20 mouse cellular contexts compared by ENCODE assay signal in the genomic region with DNA sequence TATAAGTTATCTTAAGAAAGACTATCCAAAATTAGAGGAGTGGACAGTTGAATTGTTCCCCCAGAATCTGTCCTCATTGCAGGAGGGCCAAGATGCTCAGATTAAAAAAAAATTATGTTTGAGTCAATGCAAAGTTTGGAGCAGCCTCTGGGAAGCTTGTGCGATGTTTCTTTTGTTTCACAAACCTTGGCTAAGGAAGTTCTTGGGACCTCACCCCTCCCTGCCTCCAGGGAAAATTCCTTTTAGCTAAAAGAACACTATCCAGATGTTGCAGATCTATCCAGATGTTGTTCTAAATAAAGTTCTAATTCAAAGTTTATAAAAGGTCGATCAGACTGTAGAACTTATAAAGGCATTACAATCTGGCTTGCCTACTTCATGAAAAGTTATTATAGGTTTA.
A peak's percentile ranks its signal among the peaks of the same experiment; 100 is the strongest.
DNase-seq lines count a peak whose midpoint lies in the region; TF ChIP-seq lines count a peak whose summit lies in the region.
"Had no signal": no experiment of that assay in that cellular context is flagged by ENCODE, and none has a peak within 500 bp of the region (broad histone marks: within the 10 kb centered on the region; RNA-seq: fewer than 3 reads in every experiment).

No protein-coding gene starts in this region.

- no peak for TF ChIP-seq CTCF in CH12.LX (conservative IDR thresholded peaks at IDR 0.05 in 1 of 2, IDR thresholded peaks at IDR 0.05 in 1 of 2; ENCODE audit: low read depth in 2 of 2, low read length in 2 of 2)
- no peak for TF ChIP-seq CTCF in layer of hippocampus, adult 2 months (conservative IDR thresholded peaks at IDR 0.05)

- H3K4me1 ChIP-seq in CH12.LX (ENCODE audit: control insufficient read depth in 1 of 2, insufficient read depth in 2 of 2) (peaks cover under 1 to 17% of the 10 kb centered on the region in 2 experiments), ES-E14 (ENCODE audit: control insufficient read depth in 2 of 2, insufficient read depth in 2 of 2, low read length in 2 of 2, poor library complexity in 1 of 2) (peaks cover 2 to 6% of the 10 kb centered on the region in 2 experiments; a peak in 2 of 4 replicates)
- H3K4me1 ChIP-seq: embryonic facial prominence, embryonic 13.5 days; forebrain, embryonic 10.5 days; forebrain, embryonic 13.5 days; hindbrain, embryonic 12.5 days; hindbrain, embryonic 15.5 days had no signal

- peaks cover 19% of the 10 kb centered on the region for H3K9me3 ChIP-seq in CH12.LX (replicated peaks; ENCODE audit: low read length)
- no peaks in the 10 kb centered on the region for H3K9me3 ChIP-seq in ES-E14 (ENCODE audit: control insufficient read depth, insufficient read depth, low read depth, low read length)
- H3K9me3 ChIP-seq: forebrain, embryonic 10.5 days; hindbrain, embryonic 15.5 days had no signal

- H3K4me2 ChIP-seq in CH12.LX (ENCODE audit: insufficient read depth, low read depth, poor library complexity, severe bottlenecking) = no peak overlapping the region
- H3K4me2 ChIP-seq: embryonic facial prominence, embryonic 13.5 days; forebrain, embryonic 13.5 days; heart, embryonic 11.5 days; hindbrain, embryonic 12.5 days; hindbrain, embryonic 15.5 days had no signal

- peaks cover 16 to 37% of the 10 kb centered on the region in 2 experiments for H3K36me3 ChIP-seq in CH12.LX (replicated peaks in 1 of 2; ENCODE audit: control insufficient read depth in 1 of 2, insufficient read depth in 1 of 2, low read length in 1 of 2)
- no peaks in the 10 kb centered on the region for H3K36me3 ChIP-seq in ES-E14 (ENCODE audit: control insufficient read depth, insufficient read depth, low read length, poor library complexity, severe bottlenecking)
- H3K36me3 ChIP-seq: embryonic facial prominence, embryonic 13.5 days; forebrain, embryonic 10.5 days; hindbrain, embryonic 12.5 days; hindbrain, embryonic 15.5 days had no signal

- intact Hi-C loops in gastrocnemius, postnatal 14 days (cut with DNase I; ENCODE audit: low total_unique reads) = no loop called here

- peak overlapping the region; percentile 53 for H3K9ac ChIP-seq in CH12.LX (ENCODE audit: insufficient read depth, low read depth)
- H3K9ac ChIP-seq in ES-E14 (ENCODE audit: insufficient read depth, low read depth, low read length, poor library complexity, severe bottlenecking) = no peak overlapping the region
- H3K9ac ChIP-seq: embryonic facial prominence, embryonic 13.5 days; forebrain, embryonic 13.5 days; hindbrain, embryonic 12.5 days; hindbrain, embryonic 15.5 days had no signal

- TF ChIP-seq RAD21 in CH12.LX (IDR thresholded peaks at IDR 0.05; ENCODE audit: low read depth, low read length) = no peak

- H3K27ac ChIP-seq in CH12.LX (ENCODE audit: insufficient read depth, low read depth) (no peak overlapping the region; the same call in 1 of the 2 replicates), ES-E14 (ENCODE audit: insufficient read depth, low read depth, low read length, poor library complexity, severe bottlenecking) (no peak overlapping the region)
- H3K27ac ChIP-seq in layer of hippocampus, adult 2 months = no peak overlapping the region
- H3K27ac ChIP-seq: embryonic facial prominence, embryonic 13.5 days; forebrain, embryonic 10.5 days; forebrain, embryonic 13.5 days; hindbrain, embryonic 12.5 days; hindbrain, embryonic 15.5 days had no signal

- dilution Hi-C loops in CH12.LX (cut with MboI; ENCODE audit: extremely low pct_ligation_motif_present, extremely low pct_unique_long_range_greater_than_20kb, low sequenced_read_pairs) = no loop called here

- TF ChIP-seq EP300 in CH12.LX (IDR thresholded peaks at IDR 0.05; ENCODE audit: low read length) = no peak

- in situ Hi-C loops in CH12.LX (cut with MboI; ENCODE audit: low pct_ligation_motif_present, low pct_unique_long_range_greater_than_20kb, low sequenced_read_pairs) = no loop called here
- in situ Hi-C loops in ES-E14 (cut with MboI; ENCODE audit: low sequenced_read_pairs in 2 of 2, unreplicated experiment in 2 of 2) = no loop called here

- peak; percentile 9 for DNase-seq in gastrocnemius, postnatal 14 days
- no peak for DNase-seq in gastrocnemius, adult 8-10 months (ENCODE audit: low spot score in 2 of 2)
- no peak for DNase-seq in CH12.LX (ENCODE audit: extremely low read depth)
- peak; percentile 45 for DNase-seq in ES-E14 (ENCODE audit: low read depth, low spot score)
- peak; percentile 10 for DNase-seq in skeletal muscle tissue, adult 2 months (ENCODE audit: low read depth, low spot score)
- no peak for DNase-seq in thymus, postnatal 10 days (ENCODE audit: low spot score in 2 of 2)
- no peak for DNase-seq in layer of hippocampus, adult 2 months (ENCODE audit: low spot score in 2 of 2)
- DNase-seq: adrenal gland, adult 2 months; adrenal gland, postnatal 14 days; cerebellum, adult 11 months; cerebellum, adult 2 months; cerebellum, adult 9-11 months; cerebellum, postnatal 25 days; gastrocnemius, postnatal 25 days had no signal

- no peaks in the 10 kb centered on the region for H3K27me3 ChIP-seq in CH12.LX (replicated peaks)
- H3K27me3 ChIP-seq: embryonic facial prominence, embryonic 13.5 days; forebrain, embryonic 13.5 days; hindbrain, embryonic 12.5 days; hindbrain, embryonic 15.5 days had no signal

- TF ChIP-seq POLR2A in CH12.LX (IDR thresholded peaks at IDR 0.05; ENCODE audit: low read depth, low read length) = no peak

- no peak overlapping the region for H3K4me3 ChIP-seq in CH12.LX (replicated peaks in 1 of 3; ENCODE audit: low read depth in 2 of 3, low read length in 2 of 3, poor library complexity in 1 of 3)
- peak overlapping the region in 1 of 2 experiments; percentile 63; a peak in 1 of 4 replicates for H3K4me3 ChIP-seq in ES-E14 (ENCODE audit: insufficient read depth in 1 of 2, low read depth in 1 of 2, low read length in 2 of 2, poor library complexity in 1 of 2, severe bottlenecking in 1 of 2)
- H3K4me3 ChIP-seq in layer of hippocampus, adult 2 months = no peak overlapping the region
- H3K4me3 ChIP-seq: embryonic facial prominence, embryonic 13.5 days; forebrain, embryonic 10.5 days; forebrain, embryonic 13.5 days; hindbrain, embryonic 12.5 days; hindbrain, embryonic 15.5 days had no signal

- H3K79me2 ChIP-seq in CH12.LX (replicated peaks; ENCODE audit: control insufficient read depth, extremely low read depth, insufficient read depth, poor library complexity, severe bottlenecking) = no peaks in the 10 kb centered on the region

TF ChIP-seq in CH12.LX, 34 proteins besides CTCF, POLR2A, EP300 and RAD21:
- TF ChIP-seq KAT2A (IDR thresholded peaks at IDR 0.05; ENCODE audit: insufficient replicate concordance, low read length) (no peak), HCFC1 (IDR thresholded peaks at IDR 0.05; ENCODE audit: low read depth, low read length) (no peak), USF1 (IDR thresholded peaks at IDR 0.05; ENCODE audit: low read depth, low read length) (no peak), NELFE (IDR thresholded peaks at IDR 0.05; ENCODE audit: low read depth, low read length) (no peak), SIN3A (IDR thresholded peaks at IDR 0.05; ENCODE audit: low read length) (no peak), CHD1 (IDR thresholded peaks at IDR 0.05; ENCODE audit: low read depth, low read length) (no peak), ZKSCAN1 (IDR thresholded peaks at IDR 0.05; ENCODE audit: borderline replicate concordance, low read depth, low read length) (no peak), MAX (IDR thresholded peaks at IDR 0.05; ENCODE audit: low read length) (no peak), PAX5 (IDR thresholded peaks at IDR 0.05; ENCODE audit: low read length) (no peak), MAZ (IDR thresholded peaks at IDR 0.05; ENCODE audit: low read depth, low read length) (no peak), MAFK (IDR thresholded peaks at IDR 0.05; ENCODE audit: insufficient replicate concordance, low read length) (no peak), ETS1 (conservative IDR thresholded peaks at IDR 0.05; ENCODE audit: low read depth, low read length) (no peak), ZC3H11A (IDR thresholded peaks at IDR 0.05; ENCODE audit: low read depth, low read length) (no peak)

TF ChIP-seq in ES-E14, 5 proteins besides CTCF, POLR2A, EP300 and RAD21:
- TF ChIP-seq ZNF384 (IDR thresholded peaks at IDR 0.05; ENCODE audit: low read depth, low read length) = no peak
- TF ChIP-seq ZC3H11A (IDR thresholded peaks at IDR 0.05; ENCODE audit: borderline replicate concordance, low read depth, low read length) = no peak
- TF ChIP-seq HCFC1 (IDR thresholded peaks at IDR 0.05; ENCODE audit: borderline replicate concordance, insufficient read depth, low read length) = no peak
- no peak for TF ChIP-seq MAFK (IDR thresholded peaks at IDR 0.05; ENCODE audit: insufficient read depth, low read depth, low read length)
- no peak for TF ChIP-seq CHD2 (IDR thresholded peaks at IDR 0.05; ENCODE audit: low read depth, low read length)

Comparison
In these comparisons a context has a peak if more than half of its experiments do, and no peak if none do; other contexts are left out.
1. DNase-seq: peak in gastrocnemius, postnatal 14 days (single experiment), ES-E14 (single experiment) and skeletal muscle tissue, adult 2 months (single experiment); none in gastrocnemius, adult 8-10 months (0 of 2), CH12.LX (single experiment), thymus, postnatal 10 days (0 of 2) and layer of hippocampus, adult 2 months (0 of 2).